Mouse (Mus musculus) lung, postnatal 25 days (tissue): Measurements from ENCODE around the gene 1700023F06Rik.
A peak's percentile ranks its signal among the peaks of the same experiment; 100 is the strongest.

ENCODE experiments used
- DNase-seq: peaks from one replicate; pipeline ENCODE4 v3.0.0; 2022; ENCODE audit warnings: low spot score

1700023F06Rik gene

GRCm38 (mm10) chr11:103181349-103181748, 27.0 kb downstream of the 1700023F06Rik start:
- DNase-seq = no peak

GRCm38 (mm10) chr11:103180426-103180825, 27.9 kb downstream of the 1700023F06Rik start:
- DNase-seq = no peak

- no peak for DNase-seq
Measured at GRCm38 (mm10) chr11:103178748-103179147, 29.6 kb downstream of the 1700023F06Rik start.

GRCm38 (mm10) chr11:103177815-103178485, 30.4 kb downstream of the 1700023F06Rik start:
- DNase-seq = peak; percentile 57

GRCm38 (mm10) chr11:103177216-103177615, 31.1 kb downstream of the 1700023F06Rik start:
- no peak for DNase-seq

- DNase-seq = no peak
Measured at GRCm38 (mm10) chr11:103176510-103176909, 31.8 kb downstream of the 1700023F06Rik start.

- DNase-seq = no peak
Measured at GRCm38 (mm10) chr11:103175688-103176442, 32.5 kb downstream of the 1700023F06Rik start.

- peak; percentile 86 for DNase-seq
Measured at GRCm38 (mm10) chr11:103174891-103175391, 33.4 kb downstream of the 1700023F06Rik start.

GRCm38 (mm10) chr11:103174411-103174832, 33.9 kb downstream of the 1700023F06Rik start:
- no peak for DNase-seq

- no peak for DNase-seq
Measured at GRCm38 (mm10) chr11:103173771-103174344, 34.5 kb downstream of the 1700023F06Rik start.

GRCm38 (mm10) chr11:103173041-103173770, 35.2 kb downstream of the 1700023F06Rik start:
- no peak for DNase-seq

GRCm38 (mm10) chr11:103172392-103173040, 35.8 kb downstream of the 1700023F06Rik start:
- no peak for DNase-seq

- DNase-seq = no peak
Measured at GRCm38 (mm10) chr11:103171703-103172391, 36.5 kb downstream of the 1700023F06Rik start.

GRCm38 (mm10) chr11:103171286-103171620, 37.1 kb downstream of the 1700023F06Rik start:
- no peak for DNase-seq

- peak; percentile 60 for DNase-seq
Measured at GRCm38 (mm10) chr11:103170494-103171285, 37.7 kb downstream of the 1700023F06Rik start, which contains the start of gene Fmnl1. Gene Fmnl1 (plus strand): TSS chr11:103171107.

GRCm38 (mm10) chr11:103170111-103170493, 38.3 kb downstream of the 1700023F06Rik start:
- no peak for DNase-seq

- no peak for DNase-seq
Measured at GRCm38 (mm10) chr11:103169664-103170063, 38.7 kb downstream of the 1700023F06Rik start.

- peak; percentile 76 for DNase-seq
Measured at GRCm38 (mm10) chr11:103168690-103169390, 39.5 kb downstream of the 1700023F06Rik start.

GRCm38 (mm10) chr11:103164391-103164790, 44.0 kb downstream of the 1700023F06Rik start:
- no peak for DNase-seq
